Mouse (Mus musculus): ENCODE measurements around the gene Dlx4. TPM values are rescaled to one million over a fixed set of nuclear protein-coding genes. Genes with fewer than 3 reads are reported as not detected.
A peak's percentile ranks its signal among the peaks of the same experiment; 100 is the strongest.

Gene Dlx4
- polyA plus RNA-seq, 1 experiment from 2014 or later: 0.99 TPM

GRCm38 (mm10) chr11:95144946-95145483 lies 1.0 kb downstream of the Dlx4 start:
- no peak; the same call in 1 of the 2 replicates for ATAC-seq (ENCODE audit: insufficient read depth, low FRiP score)
- Histone ChIP-seq H3K27ac (ENCODE audit: low read length) (no peak overlapping the region), H3K9me3 (replicated peaks; ENCODE audit: control insufficient read depth, low read length) (no peaks in the 10 kb centered on the region), H3K9ac (ENCODE audit: low read length) (peak overlapping the region; percentile 48), H3K27me3 (ENCODE audit: control insufficient read depth, insufficient read depth, low read length) (peaks cover 95% of the 10 kb centered on the region), H3K36me3 (ENCODE audit: control insufficient read depth, insufficient read depth, low read length) (no peaks in the 10 kb centered on the region), H3K4me2 (ENCODE audit: low read depth, low read length) (peak overlapping the region; percentile 87), H3K4me3 (replicated peaks; ENCODE audit: low read length) (peak overlapping the region; percentile 49), H3K4me1 (ENCODE audit: control insufficient read depth, insufficient read depth, low read length) (peaks cover 23% of the 10 kb centered on the region)
- WGBS: under 1% methylated on average over 34 of the region's 34 CpGs

- peaks cover 97% of the 10 kb centered on the region for H3K27me3 ChIP-seq (ENCODE audit: control insufficient read depth, insufficient read depth, low read length)
- no peak for ATAC-seq (ENCODE audit: insufficient read depth, low FRiP score)
- H3K9ac ChIP-seq (ENCODE audit: low read length): no peak overlapping the region
- peaks cover 23% of the 10 kb centered on the region for H3K4me1 ChIP-seq (ENCODE audit: control insufficient read depth, insufficient read depth, low read length)
- H3K4me3 ChIP-seq (replicated peaks; ENCODE audit: low read length): peak overlapping the region; percentile 49
- H3K27ac ChIP-seq (ENCODE audit: low read length): no peak overlapping the region
- H3K36me3 ChIP-seq (ENCODE audit: control insufficient read depth, insufficient read depth, low read length): no peaks in the 10 kb centered on the region
- H3K9me3 ChIP-seq (replicated peaks; ENCODE audit: control insufficient read depth, low read length): no peaks in the 10 kb centered on the region
- peak overlapping the region; percentile 87 for H3K4me2 ChIP-seq (ENCODE audit: low read depth, low read length)
- 14% methylated on average over 9 of the region's 9 CpGs for WGBS
These were observed 1.7 kb downstream of the Dlx4 start for GRCm38 (mm10) chr11:95144091-95144945.

GRCm38 (mm10) chr11:95143663-95144062 lies 2.4 kb downstream of the Dlx4 start:
- Histone ChIP-seq H3K9me3 (replicated peaks; ENCODE audit: control insufficient read depth, low read length) (no peaks in the 10 kb centered on the region), H3K9ac (ENCODE audit: low read length) (no peak overlapping the region), H3K36me3 (ENCODE audit: control insufficient read depth, insufficient read depth, low read length) (no peaks in the 10 kb centered on the region), H3K4me3 (replicated peaks; ENCODE audit: low read length) (no peak overlapping the region), H3K27me3 (ENCODE audit: control insufficient read depth, insufficient read depth, low read length) (peaks cover 99% of the 10 kb centered on the region), H3K27ac (ENCODE audit: low read length) (no peak overlapping the region), H3K4me2 (ENCODE audit: low read depth, low read length) (no peak overlapping the region), H3K4me1 (ENCODE audit: control insufficient read depth, insufficient read depth, low read length) (peaks cover 23% of the 10 kb centered on the region)
- ATAC-seq (ENCODE audit: insufficient read depth, low FRiP score): no peak
- 10% methylated on average over 4 of the region's 4 CpGs for WGBS

- Histone ChIP-seq H3K9ac (ENCODE audit: low read length) (peak overlapping the region; percentile 28; the same call in 1 of the 2 replicates), H3K4me2 (ENCODE audit: low read depth, low read length) (peak overlapping the region; percentile 27), H3K4me3 (replicated peaks; ENCODE audit: low read length) (peak overlapping the region; percentile 17), H3K9me3 (replicated peaks; ENCODE audit: control insufficient read depth, low read length) (no peaks in the 10 kb centered on the region), H3K27ac (ENCODE audit: low read length) (peak overlapping the region; percentile 57), H3K27me3 (ENCODE audit: control insufficient read depth, insufficient read depth, low read length) (peaks cover 99% of the 10 kb centered on the region), H3K4me1 (ENCODE audit: control insufficient read depth, insufficient read depth, low read length) (peaks cover 23% of the 10 kb centered on the region), H3K36me3 (ENCODE audit: control insufficient read depth, insufficient read depth, low read length) (no peaks in the 10 kb centered on the region)
- 0 out of 2 replicates have a peak, but pooled peaks have one; percentile 52 for ATAC-seq (ENCODE audit: insufficient read depth, low FRiP score)
- 3% methylated on average over 39 of the region's 39 CpGs for WGBS
These were observed 3.0 kb downstream of the Dlx4 start for GRCm38 (mm10) chr11:95142980-95143575.

GRCm38 (mm10) chr11:95142258-95142657 lies 3.8 kb downstream of the Dlx4 start:
- Histone ChIP-seq H3K9me3 (replicated peaks; ENCODE audit: control insufficient read depth, low read length) (no peaks in the 10 kb centered on the region), H3K27me3 (ENCODE audit: control insufficient read depth, insufficient read depth, low read length) (peaks cover 98% of the 10 kb centered on the region), H3K4me3 (replicated peaks; ENCODE audit: low read length) (no peak overlapping the region), H3K27ac (ENCODE audit: low read length) (no peak overlapping the region), H3K36me3 (ENCODE audit: control insufficient read depth, insufficient read depth, low read length) (no peaks in the 10 kb centered on the region), H3K9ac (ENCODE audit: low read length) (no peak overlapping the region), H3K4me2 (ENCODE audit: low read depth, low read length) (no peak overlapping the region), H3K4me1 (ENCODE audit: control insufficient read depth, insufficient read depth, low read length) (peaks cover 23% of the 10 kb centered on the region)
- ATAC-seq (ENCODE audit: insufficient read depth, low FRiP score): no peak
- WGBS: 21% methylated on average over 10 of the region's 10 CpGs

GRCm38 (mm10) chr11:95139871-95140270 lies 6.2 kb downstream of the Dlx4 start:
- 69% methylated on average over 5 of the region's 5 CpGs for WGBS
- no peak overlapping the region for H3K4me2 ChIP-seq (ENCODE audit: low read depth, low read length)
- no peak overlapping the region for H3K9ac ChIP-seq (ENCODE audit: low read length)
- H3K4me3 ChIP-seq (replicated peaks; ENCODE audit: low read length): no peak overlapping the region
- no peak overlapping the region for H3K27ac ChIP-seq (ENCODE audit: low read length)
- H3K27me3 ChIP-seq (ENCODE audit: control insufficient read depth, insufficient read depth, low read length): peaks cover 76% of the 10 kb centered on the region
- ATAC-seq (ENCODE audit: insufficient read depth, low FRiP score): no peak
- no peaks in the 10 kb centered on the region for H3K9me3 ChIP-seq (replicated peaks; ENCODE audit: control insufficient read depth, low read length)
- no peaks in the 10 kb centered on the region for H3K36me3 ChIP-seq (ENCODE audit: control insufficient read depth, insufficient read depth, low read length)
- peaks cover 9% of the 10 kb centered on the region for H3K4me1 ChIP-seq (ENCODE audit: control insufficient read depth, insufficient read depth, low read length)

- no peak overlapping the region for H3K4me3 ChIP-seq (replicated peaks; ENCODE audit: low read length)
- H3K27ac ChIP-seq (ENCODE audit: low read length): no peak overlapping the region
- H3K4me1 ChIP-seq (ENCODE audit: control insufficient read depth, insufficient read depth, low read length): no peaks in the 10 kb centered on the region
- 24% methylated on average over 6 of the region's 6 CpGs for WGBS
- no peaks in the 10 kb centered on the region for H3K9me3 ChIP-seq (replicated peaks; ENCODE audit: control insufficient read depth, low read length)
- no peaks in the 10 kb centered on the region for H3K36me3 ChIP-seq (ENCODE audit: control insufficient read depth, insufficient read depth, low read length)
- peaks cover 51% of the 10 kb centered on the region for H3K27me3 ChIP-seq (ENCODE audit: control insufficient read depth, insufficient read depth, low read length)
- ATAC-seq (ENCODE audit: insufficient read depth, low FRiP score): no peak
- H3K9ac ChIP-seq (ENCODE audit: low read length): no peak overlapping the region
- H3K4me2 ChIP-seq (ENCODE audit: low read depth, low read length): no peak overlapping the region
These were observed 8.8 kb downstream of the Dlx4 start for GRCm38 (mm10) chr11:95137281-95137680.

- no peak overlapping the region for H3K4me2 ChIP-seq (ENCODE audit: low read depth, low read length)
- no peak for ATAC-seq (ENCODE audit: insufficient read depth, low FRiP score)
- no peak overlapping the region for H3K27ac ChIP-seq (ENCODE audit: low read length)
- no peaks in the 10 kb centered on the region for H3K9me3 ChIP-seq (replicated peaks; ENCODE audit: control insufficient read depth, low read length)
- H3K27me3 ChIP-seq (ENCODE audit: control insufficient read depth, insufficient read depth, low read length): peaks cover 12% of the 10 kb centered on the region
- H3K4me3 ChIP-seq (replicated peaks; ENCODE audit: low read length): no peak overlapping the region
- no peak overlapping the region for H3K9ac ChIP-seq (ENCODE audit: low read length)
- WGBS: 71% methylated on average over 6 of the region's 6 CpGs
- H3K4me1 ChIP-seq (ENCODE audit: control insufficient read depth, insufficient read depth, low read length): no peaks in the 10 kb centered on the region
- no peaks in the 10 kb centered on the region for H3K36me3 ChIP-seq (ENCODE audit: control insufficient read depth, insufficient read depth, low read length)
These were observed 12.7 kb downstream of the Dlx4 start for GRCm38 (mm10) chr11:95133321-95133720.
